Mouse (Mus musculus) thymus, adult 2 months (tissue): ENCODE results near the gene Ap4e1. TPM values are rescaled to one million over a fixed set of nuclear protein-coding genes. Genes with fewer than 3 reads are reported as not detected.

ENCODE experiments used
- DNase-seq: peaks from one replicate; pipeline ENCODE4 v3.0.0; 2021
- H3K27ac ChIP-seq: fragments of 200-500 bp; 2 replicates; pipeline ENCODE4 v1.5.1; 2012; ENCODE audit warnings: low read length, control low read depth; ENCODE audit not compliant: control insufficient read depth, insufficient read depth
- H3K27me3 ChIP-seq: fragments of 200-500 bp; 2 replicates; pipeline ENCODE4 v1.6.1; 2012; ENCODE audit warnings: mild to moderate bottlenecking, low read length, moderate library complexity, mixed read lengths; ENCODE audit not compliant: control insufficient read depth, insufficient read depth
- H3K36me3 ChIP-seq: fragments of 200-500 bp; 2 replicates; pipeline ENCODE4 v1.6.1; 2012; ENCODE audit warnings: mild to moderate bottlenecking, low read length, moderate library complexity; ENCODE audit not compliant: control insufficient read depth, insufficient read depth
- H3K4me1 ChIP-seq: fragments of 200-500 bp; replicated peaks from 2 replicates; pipeline ENCODE4 v1.6.1; 2012; ENCODE audit warnings: low read length; ENCODE audit not compliant: control insufficient read depth, insufficient read depth
- H3K4me3 ChIP-seq: fragments of 200-500 bp; 2 replicates; pipeline ENCODE4 v1.5.1; 2012; ENCODE audit warnings: mild to moderate bottlenecking, low read length, control low read depth, moderate library complexity; ENCODE audit not compliant: control insufficient read depth, insufficient read depth
- CTCF ChIP-seq: fragments of 200-500 bp; IDR thresholded peaks from 2 replicates; pipeline ENCODE4 v1.5.1; 2012; ENCODE audit warnings: mild to moderate bottlenecking, control low read depth, low read length, moderate library complexity, borderline replicate concordance; ENCODE audit not compliant: control insufficient read depth, poor library complexity, insufficient read depth; ENCODE audit errors: extremely low read depth
- POLR2A ChIP-seq: fragments of 200-500 bp; IDR thresholded peaks from 2 replicates; pipeline ENCODE4 v1.6.1; 2012; ENCODE audit warnings: mild to moderate bottlenecking, low read length, control low read depth, moderate library complexity; ENCODE audit not compliant: control insufficient read depth, poor library complexity, insufficient read depth; ENCODE audit errors: extremely low read depth
- WGBS: fragments of 180-500 bp; shearing (Covaris S2); methylation state at CpG from one replicate; pipeline ENCODE4 v1.1.7; 2018; 5-methylcytosine and 5-hydroxymethylcytosine counted together
- polyA plus RNA-seq: library from polyadenylated mRNA; depleted of rRNA; stranded (reverse); fragments of >200 nt; gene quantifications from 2 replicates; pipeline ENCODE4 v1.2.3, GENCODE M21; 2012

Gene Ap4e1
- polyA plus RNA-seq, 1 experiment = 5.9 TPM

- WGBS = 9% methylated on average over 5 of the region's 5 CpGs
- Histone ChIP-seq H3K4me1 (no peaks in the 10 kb centered on the region), H3K4me3 (no peak overlapping the region), H3K36me3 (no peaks in the 10 kb centered on the region), H3K27me3 (no peaks in the 10 kb centered on the region), H3K27ac (no peak overlapping the region)
- DNase-seq = no peak
- TF ChIP-seq POLR2A (no peak), CTCF (no peak)
Measured at GRCm38 (mm10) chr2:126996737-126997136, 11.8 kb upstream of the Ap4e1 start.

DNA sequence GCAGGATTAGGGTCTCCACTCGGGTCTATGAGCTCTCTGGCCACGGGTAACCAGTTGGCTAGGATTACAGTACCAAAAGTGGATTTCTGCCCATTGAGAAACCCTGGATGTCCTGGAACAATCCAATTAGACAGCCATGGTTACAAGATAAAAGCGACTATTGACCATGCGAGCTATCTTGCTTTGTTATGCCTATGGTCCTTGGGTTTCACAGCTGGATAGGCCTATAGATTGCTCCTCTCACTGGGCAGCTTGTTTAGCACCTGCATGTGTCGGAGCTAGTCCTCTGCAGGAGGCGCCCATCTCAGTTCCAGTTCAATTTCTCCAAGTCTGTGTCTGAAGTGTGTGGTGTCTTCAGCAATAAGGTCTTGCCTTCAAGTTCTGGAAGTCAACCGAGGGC is 10.3 kb upstream of the Ap4e1 start:
- 92% methylated on average over 7 of the region's 7 CpGs for WGBS
- Histone ChIP-seq H3K27ac (no peak overlapping the region), H3K4me3 (no peak overlapping the region), H3K36me3 (no peaks in the 10 kb centered on the region), H3K27me3 (no peaks in the 10 kb centered on the region), H3K4me1 (no peaks in the 10 kb centered on the region)
- DNase-seq = no peak
- TF ChIP-seq POLR2A = no peak
- TF ChIP-seq CTCF = no peak

DNA sequence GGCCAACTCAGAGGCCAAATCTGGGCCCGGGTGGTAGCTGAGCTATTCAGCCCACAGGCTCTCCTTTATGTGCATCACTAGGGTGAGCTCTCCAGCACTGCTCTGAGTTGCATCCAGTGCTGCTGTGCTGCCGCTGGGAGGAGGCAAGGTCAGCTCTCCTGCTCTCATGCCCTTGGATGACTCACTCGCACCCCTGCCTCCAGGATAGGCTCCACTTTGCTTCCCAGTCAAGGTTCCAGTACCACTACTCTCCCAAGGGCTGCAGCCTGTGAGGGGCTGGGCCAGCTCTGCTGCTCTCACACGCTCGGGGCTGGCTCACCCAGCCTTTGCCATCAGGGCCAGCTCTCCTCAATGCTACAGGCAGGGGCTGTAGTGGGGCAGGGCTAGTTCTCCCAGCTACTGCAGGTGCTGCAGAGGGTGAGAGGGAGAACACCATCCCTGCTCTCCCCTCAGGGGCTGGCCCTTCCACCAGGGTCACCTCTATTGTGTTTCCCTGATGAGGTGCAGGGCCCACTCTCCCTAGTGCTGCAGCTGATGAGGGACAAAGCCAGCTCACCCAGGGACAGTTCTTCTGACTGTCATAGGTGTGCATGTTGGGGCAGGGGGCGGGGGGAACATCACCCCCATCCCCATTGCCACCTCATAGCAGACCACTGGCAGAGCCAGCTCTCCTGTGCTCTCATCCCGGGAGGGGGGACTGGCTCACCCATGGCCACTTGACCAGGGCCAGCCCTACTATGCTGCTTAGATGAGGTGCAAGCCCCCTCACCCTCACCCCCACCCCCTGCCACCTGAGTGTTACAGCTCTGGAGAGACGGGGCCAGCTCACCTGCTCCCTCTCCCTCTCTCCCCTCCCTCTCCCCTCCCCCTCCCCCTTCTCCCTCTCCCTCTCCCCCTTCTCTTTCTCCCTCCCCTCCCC is 7.9 kb upstream of the Ap4e1 start:
- Histone ChIP-seq H3K4me1 (no peaks in the 10 kb centered on the region), H3K27me3 (no peaks in the 10 kb centered on the region), H3K4me3 (no peak overlapping the region), H3K27ac (no peak overlapping the region), H3K36me3 (no peaks in the 10 kb centered on the region)
- WGBS = 96% methylated on average over 8 of the region's 8 CpGs
- DNase-seq = no peak
- TF ChIP-seq POLR2A (no peak), CTCF (no peak)

DNA sequence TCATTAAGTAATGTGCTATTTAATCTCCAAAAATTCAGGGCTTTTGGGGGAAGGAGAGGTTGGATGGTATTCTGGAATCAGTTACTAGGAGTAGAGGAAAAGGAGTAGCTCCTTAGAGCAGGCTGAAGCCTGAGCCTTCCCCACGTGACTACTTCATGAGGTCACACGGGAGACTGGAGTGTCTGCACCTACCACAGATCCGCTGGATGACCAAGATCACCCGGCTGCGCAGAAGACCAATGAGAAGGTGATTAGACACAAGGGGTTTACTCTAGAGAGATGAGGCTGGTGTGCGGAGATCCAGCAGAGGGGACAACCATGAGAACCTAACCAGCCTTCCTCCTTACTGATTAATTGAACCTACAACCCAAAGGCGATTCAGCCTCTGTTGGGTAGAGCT is 4.5 kb upstream of the Ap4e1 start:
- no peak for DNase-seq
- Histone ChIP-seq H3K27me3 (no peaks in the 10 kb centered on the region), H3K27ac (no peak overlapping the region), H3K36me3 (no peaks in the 10 kb centered on the region), H3K4me1 (peaks cover 2% of the 10 kb centered on the region; the same call in 1 of the 2 replicates), H3K4me3 (no peak overlapping the region)
- WGBS = 95% methylated on average over 7 of the region's 7 CpGs
- TF ChIP-seq CTCF (no peak), POLR2A (no peak)

- 28% methylated on average over 12 of the region's 12 CpGs for WGBS
- DNase-seq = peak; percentile 70
- H3K27me3 ChIP-seq = no peaks in the 10 kb centered on the region
- H3K27ac ChIP-seq = no peak overlapping the region
- peaks cover 5% of the 10 kb centered on the region for H3K36me3 ChIP-seq
- no peak for TF ChIP-seq POLR2A
- TF ChIP-seq CTCF = no peak
- peak overlapping the region; percentile 29; the same call in 1 of the 2 replicates for H3K4me3 ChIP-seq
- peaks cover 7% of the 10 kb centered on the region for H3K4me1 ChIP-seq
Measured at GRCm38 (mm10) chr2:127006634-127007370, 1.7 kb upstream of the Ap4e1 start.

- Histone ChIP-seq H3K36me3 (peaks cover 11% of the 10 kb centered on the region), H3K27ac (no peak overlapping the region), H3K27me3 (no peaks in the 10 kb centered on the region), H3K4me1 (peaks cover 7% of the 10 kb centered on the region), H3K4me3 (no peak overlapping the region)
- 88% methylated on average over 5 of the region's 5 CpGs for WGBS
- no peak for TF ChIP-seq CTCF
- TF ChIP-seq POLR2A = no peak
- no peak for DNase-seq
Measured at GRCm38 (mm10) chr2:127007509-127007908, 1.0 kb upstream of the Ap4e1 start.
